Mouse (Mus musculus) ES-Bruce4 (cell line): ENCODE results near the gene Krtap15.

Experiments used
- CTCF ChIP-seq: IDR thresholded peaks from one replicate; pipeline ENCODE4 v1.8.1; 2011; ENCODE audit warnings: low read depth, low read length
- EP300 ChIP-seq: IDR thresholded peaks from 2 replicates; pipeline ENCODE4 v1.6.1; 2011; ENCODE audit warnings: low read depth, low read length; ENCODE audit not compliant: insufficient read depth
- POLR2A ChIP-seq: IDR thresholded peaks from one replicate; pipeline ENCODE4 v1.8.1; 2011; ENCODE audit warnings: low read length; ENCODE audit not compliant: insufficient read depth

DNA sequence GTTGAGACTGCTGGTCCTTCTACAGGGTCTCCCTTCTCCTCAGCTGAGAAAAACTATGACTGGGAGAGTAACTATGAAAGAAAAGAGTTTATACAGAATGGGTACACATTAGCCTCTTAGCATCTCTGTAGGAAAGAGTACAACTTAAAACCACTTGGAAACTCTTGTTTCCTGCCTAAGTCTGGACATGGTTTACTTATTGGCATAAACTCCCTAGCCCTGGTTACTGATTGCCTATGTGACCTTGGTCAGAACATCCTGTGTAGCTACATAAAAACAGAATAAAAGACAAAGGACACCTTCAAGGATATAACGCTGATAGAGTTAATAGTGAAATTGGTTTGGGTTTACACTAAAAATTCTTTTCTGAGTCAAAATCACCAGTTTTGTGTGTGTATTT, 27.3 kb downstream of the Krtap15 start:
- TF ChIP-seq EP300 (no peak), CTCF (no peak), POLR2A (no peak)
